Mouse (Mus musculus) ES-E14 (cell line): ENCODE data around the gene Kif26b.

ENCODE experiments used
- CHD2 ChIP-seq: IDR thresholded peaks from 2 replicates; pipeline ENCODE4 v1.6.1; 2014; ENCODE audit warnings: mild to moderate bottlenecking, low read depth, low read length, inconsistent platforms
- HCFC1 ChIP-seq: IDR thresholded peaks from 2 replicates; pipeline ENCODE4 v1.6.1; 2012; ENCODE audit warnings: low read length, inconsistent platforms, borderline replicate concordance; ENCODE audit not compliant: insufficient read depth
- MAFK ChIP-seq: IDR thresholded peaks from 2 replicates; pipeline ENCODE4 v1.6.1; 2014; ENCODE audit warnings: mild to moderate bottlenecking, low read depth, low read length, inconsistent platforms; ENCODE audit not compliant: insufficient read depth
- ZC3H11A ChIP-seq: IDR thresholded peaks from 2 replicates; pipeline ENCODE4 v1.6.1; 2012; ENCODE audit warnings: low read depth, mild to moderate bottlenecking, inconsistent platforms, low read length, borderline replicate concordance
- ZNF384 ChIP-seq: IDR thresholded peaks from 2 replicates; pipeline ENCODE4 v1.6.1; 2012; ENCODE audit warnings: low read depth, low read length, inconsistent platforms

- TF ChIP-seq CHD2 (no peak), MAFK (no peak), ZNF384 (no peak), ZC3H11A (no peak), HCFC1 (no peak)
These were observed 14.3 kb downstream of the Kif26b start for GRCm38 (mm10) chr1:178542990-178543944.
